Mouse (Mus musculus): ENCODE results near the gene Lta. TPM values are rescaled to one million over a fixed set of nuclear protein-coding genes. Genes with fewer than 3 reads are reported as not detected.

Gene Lta
- polyA plus RNA-seq, 1 experiment from 2014 or later = 0.40 TPM

DNA sequence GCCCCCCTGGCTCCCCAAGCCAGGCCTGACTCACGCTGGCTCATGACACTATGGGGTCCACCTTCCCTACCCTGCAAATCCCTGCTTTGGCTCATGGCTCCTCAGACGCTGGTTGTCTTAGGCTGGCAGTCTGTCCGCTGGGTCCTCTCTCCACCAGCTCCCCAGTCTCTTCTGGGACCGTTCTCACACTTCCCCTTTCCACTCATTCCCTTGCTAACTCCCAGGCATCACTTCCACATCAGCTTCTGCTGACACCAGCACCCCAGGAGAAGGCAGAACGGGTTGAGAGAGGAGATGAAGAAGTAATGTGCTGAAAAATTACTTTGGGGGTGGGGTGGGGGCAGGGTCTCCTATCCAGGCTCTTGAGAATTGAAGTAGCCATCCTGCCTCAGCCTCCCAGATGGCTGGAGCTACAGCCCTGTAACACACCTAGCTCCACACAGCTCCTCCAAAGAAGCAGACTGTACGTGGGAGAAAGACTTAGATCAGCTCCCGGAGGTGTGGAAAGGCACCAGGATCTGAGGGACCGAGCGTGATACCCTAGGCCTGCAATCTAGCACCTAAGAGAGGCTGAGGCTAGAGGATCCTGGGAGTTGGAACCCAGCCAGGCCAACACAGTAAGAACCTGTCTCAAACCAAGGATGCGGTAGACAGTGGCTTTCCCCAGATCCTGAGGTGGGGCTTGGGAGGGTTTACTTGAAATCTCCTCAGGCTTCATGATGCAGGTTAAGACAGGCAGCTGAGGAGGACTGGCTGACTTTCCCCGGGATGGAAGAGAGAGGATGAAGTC, 32.5 kb downstream of the Lta start:
- no peak overlapping the region for H3K4me3 ChIP-seq (ENCODE audit: low read depth, low read length)
- H3K27me3 ChIP-seq (replicated peaks; ENCODE audit: control insufficient read depth, insufficient read depth, low read length) = no peaks in the 10 kb centered on the region
- peaks cover 6% of the 10 kb centered on the region; the same call in 1 of the 2 replicates for H3K4me1 ChIP-seq (ENCODE audit: control insufficient read depth, insufficient read depth, low read length)
- no peak overlapping the region for H3K9ac ChIP-seq (ENCODE audit: low read depth, low read length)
- no peak overlapping the region for H3K4me2 ChIP-seq (ENCODE audit: low read depth, low read length)
- no peaks in the 10 kb centered on the region for H3K36me3 ChIP-seq (ENCODE audit: control insufficient read depth, insufficient read depth, low read length)
- ATAC-seq (ENCODE audit: low read depth) = peak; percentile 45
- H3K27ac ChIP-seq (replicated peaks; ENCODE audit: low read depth, low read length) = no peak overlapping the region
- 62% methylated on average over 11 of the region's 11 CpGs for WGBS
- DNase-seq (ENCODE audit: low spot score) = peak; percentile 71
- no peaks in the 10 kb centered on the region for H3K9me3 ChIP-seq (ENCODE audit: control insufficient read depth, low read length)

DNA sequence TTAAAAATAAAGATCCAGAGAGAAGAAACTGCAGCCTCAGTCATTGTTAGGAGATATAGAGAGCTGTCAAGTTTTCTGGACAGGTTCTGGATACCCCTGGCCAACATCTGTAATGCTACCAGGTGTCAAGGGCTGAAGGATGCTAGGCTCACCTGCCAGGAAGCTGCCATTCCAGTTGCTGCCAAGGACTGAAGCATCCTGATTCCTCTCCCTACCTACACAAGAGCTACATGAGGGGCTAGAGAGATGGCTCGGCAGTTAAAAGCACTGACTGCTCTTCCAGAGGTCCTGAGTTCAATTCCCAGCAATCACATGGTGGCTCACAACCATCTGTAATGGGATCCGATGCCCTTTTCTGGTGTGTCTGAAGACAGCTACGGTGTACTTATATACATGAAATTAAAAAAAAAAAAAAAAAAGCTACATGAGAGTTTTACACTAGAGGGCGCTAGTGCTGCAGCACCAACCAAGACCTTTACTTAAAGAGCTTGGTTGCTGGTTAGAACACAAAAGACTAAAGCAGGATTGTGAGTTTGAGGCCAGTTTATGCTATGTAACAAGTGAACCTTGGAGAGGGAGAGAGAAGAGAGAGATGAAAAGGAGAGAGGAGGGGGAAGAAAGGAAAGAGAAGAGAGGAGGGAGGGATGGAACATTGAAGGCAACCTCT, 36.5 kb downstream of the Lta start:
- no peak overlapping the region for H3K9ac ChIP-seq (ENCODE audit: low read depth, low read length)
- WGBS = 12% methylated on average over 4 of the region's 4 CpGs
- H3K36me3 ChIP-seq (ENCODE audit: control insufficient read depth, insufficient read depth, low read length) = no peaks in the 10 kb centered on the region
- peaks cover 13% of the 10 kb centered on the region for H3K4me1 ChIP-seq (ENCODE audit: control insufficient read depth, insufficient read depth, low read length)
- H3K9me3 ChIP-seq (ENCODE audit: control insufficient read depth, low read length) = no peaks in the 10 kb centered on the region
- H3K27ac ChIP-seq (replicated peaks; ENCODE audit: low read depth, low read length) = no peak overlapping the region
- no peaks in the 10 kb centered on the region for H3K27me3 ChIP-seq (replicated peaks; ENCODE audit: control insufficient read depth, insufficient read depth, low read length)
- DNase-seq (ENCODE audit: low spot score) = peak; percentile 84
- H3K4me3 ChIP-seq (ENCODE audit: low read depth, low read length) = no peak overlapping the region
- no peak overlapping the region for H3K4me2 ChIP-seq (ENCODE audit: low read depth, low read length)
- no peak for ATAC-seq (ENCODE audit: low read depth)

DNA sequence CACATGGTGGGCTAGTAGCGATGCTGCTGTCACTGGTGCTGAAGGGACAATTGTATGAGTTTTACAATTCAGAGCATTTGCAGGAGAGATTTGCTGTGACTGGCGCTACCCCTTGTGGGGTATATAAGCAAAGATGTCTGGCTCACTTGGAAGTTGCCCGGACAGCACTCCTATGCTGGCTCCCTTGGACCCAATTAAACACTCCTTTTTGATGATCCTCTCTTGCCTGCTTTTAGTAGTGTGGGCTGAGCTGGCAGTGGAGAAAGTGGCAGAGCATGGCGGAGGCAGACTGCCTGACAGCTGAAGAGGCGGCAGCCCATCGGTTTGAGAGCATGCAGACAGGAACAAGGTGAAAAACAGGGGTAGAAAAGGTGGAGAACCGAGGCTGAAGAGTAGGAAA, 37.4 kb downstream of the Lta start:
- WGBS = 90% methylated on average over 7 of the region's 7 CpGs
- H3K36me3 ChIP-seq (ENCODE audit: control insufficient read depth, insufficient read depth, low read length) = no peaks in the 10 kb centered on the region
- no peak overlapping the region for H3K4me3 ChIP-seq (ENCODE audit: low read depth, low read length)
- no peak overlapping the region for H3K27ac ChIP-seq (replicated peaks; ENCODE audit: low read depth, low read length)
- H3K4me2 ChIP-seq (ENCODE audit: low read depth, low read length) = no peak overlapping the region
- H3K4me1 ChIP-seq (ENCODE audit: control insufficient read depth, insufficient read depth, low read length) = peaks cover 13% of the 10 kb centered on the region
- ATAC-seq (ENCODE audit: low read depth) = no peak
- H3K27me3 ChIP-seq (replicated peaks; ENCODE audit: control insufficient read depth, insufficient read depth, low read length) = no peaks in the 10 kb centered on the region
- H3K9me3 ChIP-seq (ENCODE audit: control insufficient read depth, low read length) = no peaks in the 10 kb centered on the region
- no peak for DNase-seq (ENCODE audit: low spot score)
- H3K9ac ChIP-seq (ENCODE audit: low read depth, low read length) = no peak overlapping the region

DNA sequence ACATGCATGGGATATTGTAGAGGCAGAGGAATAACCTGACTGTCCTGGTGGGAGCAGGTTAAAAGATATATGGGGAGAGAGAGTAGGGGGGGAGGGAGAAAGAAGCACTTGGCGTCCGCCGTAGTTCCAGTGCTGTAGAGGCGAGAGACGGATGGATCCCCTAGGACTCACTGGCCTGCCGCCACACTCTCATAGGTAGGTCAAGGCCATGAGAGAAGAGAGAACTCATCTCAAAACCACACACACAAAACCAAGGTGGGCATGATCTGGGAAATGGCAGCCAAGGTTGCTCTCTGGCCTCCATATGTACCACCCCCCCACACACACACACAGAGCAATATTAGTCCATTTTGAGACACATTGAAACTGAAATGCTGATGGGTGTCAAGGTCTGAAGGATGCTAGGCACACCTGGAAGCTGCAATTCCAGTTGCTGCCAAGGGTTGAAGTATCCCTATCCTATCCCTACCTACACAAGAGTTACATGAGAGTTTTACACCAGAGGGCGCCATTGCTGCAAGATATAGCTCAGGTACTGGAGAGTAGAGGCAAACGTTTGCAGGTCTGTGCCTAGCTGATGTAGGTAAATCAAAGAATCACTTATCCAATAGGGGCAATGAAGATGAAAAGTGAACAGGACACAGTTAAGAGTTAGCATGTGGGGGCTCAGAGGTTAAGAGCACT, 38.7 kb downstream of the Lta start:
- 73% methylated on average over 8 of the region's 8 CpGs for WGBS
- no peak overlapping the region for H3K4me3 ChIP-seq (ENCODE audit: low read depth, low read length)
- peaks cover 21% of the 10 kb centered on the region for H3K4me1 ChIP-seq (ENCODE audit: control insufficient read depth, insufficient read depth, low read length)
- H3K36me3 ChIP-seq (ENCODE audit: control insufficient read depth, insufficient read depth, low read length) = peaks cover 8% of the 10 kb centered on the region
- H3K27ac ChIP-seq (replicated peaks; ENCODE audit: low read depth, low read length) = peak overlapping the region; percentile 95; the same call in 1 of the 2 replicates
- 0 out of 2 replicates have a peak overlapping the region, but pooled peaks have one; percentile 62 for H3K9ac ChIP-seq (ENCODE audit: low read depth, low read length)
- H3K9me3 ChIP-seq (ENCODE audit: control insufficient read depth, low read length) = no peaks in the 10 kb centered on the region
- peak; percentile 90 for DNase-seq (ENCODE audit: low spot score)
- no peak for ATAC-seq (ENCODE audit: low read depth)
- no peaks in the 10 kb centered on the region for H3K27me3 ChIP-seq (replicated peaks; ENCODE audit: control insufficient read depth, insufficient read depth, low read length)
- peak overlapping the region; percentile 67 for H3K4me2 ChIP-seq (ENCODE audit: low read depth, low read length)

DNA sequence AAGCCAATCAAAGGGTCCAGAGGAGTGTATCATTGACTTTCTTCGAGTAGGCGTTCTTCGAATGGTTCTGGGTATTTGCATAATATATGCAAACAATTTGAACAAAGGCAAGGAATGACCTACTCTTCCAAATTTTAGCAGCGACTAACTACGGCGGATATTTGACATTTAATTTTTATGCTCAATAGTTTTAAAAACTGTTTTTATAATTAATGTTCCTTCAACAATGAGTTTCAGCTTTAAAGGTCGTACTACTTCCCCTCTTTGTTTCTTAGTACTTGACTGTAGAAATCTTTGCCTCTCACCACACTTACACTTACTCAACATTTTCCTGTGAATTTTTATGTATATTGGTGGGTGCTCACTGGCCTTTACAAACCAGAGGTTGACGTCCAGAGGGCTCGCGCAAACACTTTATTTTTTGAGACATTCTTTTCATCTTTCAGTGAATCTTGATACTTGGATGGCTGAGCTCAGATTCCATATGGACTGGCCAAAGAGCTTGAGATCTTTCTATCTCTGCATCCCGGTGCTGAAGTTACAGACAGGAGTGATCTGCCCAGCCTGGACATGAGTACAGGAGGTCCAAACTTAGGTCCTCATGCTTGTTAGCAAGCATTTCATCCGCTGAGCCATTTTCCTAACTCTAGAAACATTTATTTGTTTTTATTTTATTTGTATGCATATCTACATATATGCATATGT, 39.5 kb downstream of the Lta start:
- H3K4me2 ChIP-seq (ENCODE audit: low read depth, low read length) = peak overlapping the region; percentile 67
- 20% methylated on average over 12 of the region's 12 CpGs for WGBS
- peak overlapping the region; percentile 93 for H3K4me3 ChIP-seq (ENCODE audit: low read depth, low read length)
- peak overlapping the region; percentile 95 for H3K27ac ChIP-seq (replicated peaks; ENCODE audit: low read depth, low read length)
- ATAC-seq (ENCODE audit: low read depth) = peak; percentile 84
- peaks cover 21% of the 10 kb centered on the region for H3K4me1 ChIP-seq (ENCODE audit: control insufficient read depth, insufficient read depth, low read length)
- no peaks in the 10 kb centered on the region for H3K27me3 ChIP-seq (replicated peaks; ENCODE audit: control insufficient read depth, insufficient read depth, low read length)
- DNase-seq (ENCODE audit: low spot score) = no peak
- H3K9me3 ChIP-seq (ENCODE audit: control insufficient read depth, low read length) = no peaks in the 10 kb centered on the region
- peak overlapping the region; percentile 62 for H3K9ac ChIP-seq (ENCODE audit: low read depth, low read length)
- H3K36me3 ChIP-seq (ENCODE audit: control insufficient read depth, insufficient read depth, low read length) = peaks cover 17% of the 10 kb centered on the region

DNA sequence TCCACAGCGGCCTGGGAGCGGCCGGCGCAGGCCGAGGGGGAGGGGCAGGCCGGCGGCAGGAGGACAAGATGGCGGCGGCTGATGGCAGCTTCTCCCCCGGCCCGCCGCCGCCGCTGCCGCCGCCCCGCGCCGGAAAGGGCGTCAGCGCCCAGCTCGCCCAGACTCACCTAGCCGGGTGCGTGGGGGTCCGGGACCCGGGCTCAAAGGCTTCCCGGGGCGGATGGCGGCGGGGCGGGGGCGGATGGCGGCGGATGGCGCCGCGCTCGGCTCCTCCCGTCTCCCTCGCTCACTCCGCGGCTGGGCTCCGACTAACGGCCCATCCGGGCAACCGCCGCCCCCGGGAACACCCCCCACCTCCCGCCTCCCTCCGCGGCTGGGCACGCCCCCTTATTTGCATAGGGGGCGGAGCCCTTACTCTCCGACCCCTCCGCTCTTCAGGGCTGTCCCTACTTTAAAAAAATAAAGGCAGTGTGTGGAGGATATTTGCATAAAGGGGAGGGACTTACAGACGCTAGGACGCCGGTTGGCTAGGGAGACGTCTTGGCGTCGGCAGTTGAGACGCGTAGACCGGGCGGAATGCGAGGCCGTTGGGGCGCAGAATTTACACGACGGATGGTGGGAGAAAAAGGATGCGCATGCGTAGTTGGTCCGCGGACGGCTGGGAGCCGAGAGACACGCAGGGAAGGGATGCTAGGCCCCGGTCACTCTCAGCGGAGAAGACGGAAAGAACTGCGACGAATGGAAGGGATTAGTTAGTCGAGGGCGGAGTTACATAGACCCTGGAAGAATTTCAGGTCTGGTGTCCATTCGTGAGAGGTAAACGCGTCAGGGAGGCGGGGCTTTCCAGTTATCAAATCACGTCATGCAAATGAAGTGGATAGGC, 40.3 kb downstream of the Lta start, which contains the start of gene Prrc2a:
Gene Prrc2a, minus strand, starts transcription at position 330 of the 883 bp plus-strand sequence.
- peak; percentile 100 for DNase-seq (ENCODE audit: low spot score)
- WGBS = under 1% methylated on average over 46 of the region's 89 CpGs
- Histone ChIP-seq H3K4me2 (ENCODE audit: low read depth, low read length) (peak within 1 kb of the TSS; percentile 84), H3K27ac (replicated peaks; ENCODE audit: low read depth, low read length) (peak within 1 kb of the TSS; percentile 95), H3K27me3 (replicated peaks; ENCODE audit: control insufficient read depth, insufficient read depth, low read length) (no peaks in the 10 kb centered on the region), H3K9ac (ENCODE audit: low read depth, low read length) (peak within 1 kb of the TSS; percentile 99), H3K4me3 (ENCODE audit: low read depth, low read length) (peak within 1 kb of the TSS; percentile 93), H3K36me3 (ENCODE audit: control insufficient read depth, insufficient read depth, low read length) (peaks cover 25% of the 10 kb centered on the region), H3K9me3 (ENCODE audit: control insufficient read depth, low read length) (no peaks in the 10 kb centered on the region), H3K4me1 (ENCODE audit: control insufficient read depth, insufficient read depth, low read length) (peaks cover 21% of the 10 kb centered on the region)
- peak; percentile 95 for ATAC-seq (ENCODE audit: low read depth)

DNA sequence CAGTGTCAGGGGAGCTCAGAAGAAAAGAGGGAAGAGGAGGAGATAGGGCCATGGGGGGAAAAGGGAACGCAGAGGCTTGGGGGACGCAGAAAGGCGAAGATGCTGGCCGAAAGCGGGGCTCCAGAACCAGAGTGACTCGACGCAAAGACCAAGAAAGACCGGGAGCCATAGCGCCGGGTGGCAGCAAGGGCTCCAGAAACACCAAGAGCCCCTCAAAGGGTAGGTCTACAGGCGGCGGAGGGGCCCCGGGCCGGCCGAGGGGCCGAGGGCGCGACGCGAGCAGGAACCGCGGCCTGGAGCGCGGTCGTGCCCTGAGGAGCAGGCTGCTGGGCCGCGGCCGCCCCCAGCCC, 41.0 kb downstream of the Lta start:
- no peak for ATAC-seq (ENCODE audit: low read depth)
- Histone ChIP-seq H3K4me2 (ENCODE audit: low read depth, low read length) (peak overlapping the region; percentile 84), H3K9me3 (ENCODE audit: control insufficient read depth, low read length) (no peaks in the 10 kb centered on the region), H3K4me1 (ENCODE audit: control insufficient read depth, insufficient read depth, low read length) (peaks cover 21% of the 10 kb centered on the region), H3K4me3 (ENCODE audit: low read depth, low read length) (peak overlapping the region; percentile 93), H3K36me3 (ENCODE audit: control insufficient read depth, insufficient read depth, low read length) (peaks cover 31% of the 10 kb centered on the region), H3K27ac (replicated peaks; ENCODE audit: low read depth, low read length) (peak overlapping the region; percentile 94), H3K9ac (ENCODE audit: low read depth, low read length) (peak overlapping the region; percentile 99), H3K27me3 (replicated peaks; ENCODE audit: control insufficient read depth, insufficient read depth, low read length) (no peaks in the 10 kb centered on the region)
- DNase-seq (ENCODE audit: low spot score) = no peak
- WGBS = 0% methylated on average over 16 of the region's 28 CpGs
